Mouse (Mus musculus): ENCODE results near the gene Lhx5. TPM values are rescaled to one million over a fixed set of nuclear protein-coding genes. Genes with fewer than 3 reads are reported as not detected.
A peak's percentile ranks its signal among the peaks of the same experiment; 100 is the strongest.

Gene Lhx5
- total and polyA plus RNA-seq, 2 experiments from 2014 or later: 3.7 to 5.4 TPM

GRCm38 (mm10) chr5:120436885-120437495 is 5.5 kb downstream of the Lhx5 start:
- Histone ChIP-seq H3K27ac (ENCODE audit: low read depth, low read length) (no peak overlapping the region), H3K4me1 (ENCODE audit: insufficient read depth) (no peaks in the 10 kb centered on the region; the same call in 1 of the 2 replicates), H3K9ac (no peak overlapping the region), H3K4me2 (ENCODE audit: low read depth) (no peak overlapping the region), H3K9me3 (ENCODE audit: low read length) (no peaks in the 10 kb centered on the region), H3K36me3 (ENCODE audit: insufficient read depth) (no peaks in the 10 kb centered on the region), H3K4me3 (ENCODE audit: low read depth, low read length) (no peak overlapping the region), H3K27me3 (ENCODE audit: insufficient read depth, low read length) (peaks cover 62% of the 10 kb centered on the region)
- TF ChIP-seq CTCF (IDR thresholded peaks at IDR 0.05; ENCODE audit: low read depth): no peak
- ATAC-seq: no peak
- peak; percentile 39 for DNase-seq
- 1% methylated on average over 18 of the region's 18 CpGs for WGBS

- no peak overlapping the region for H3K4me3 ChIP-seq (ENCODE audit: low read depth, low read length)
- H3K9me3 ChIP-seq (ENCODE audit: low read length): no peaks in the 10 kb centered on the region
- H3K9ac ChIP-seq: no peak overlapping the region
- no peak for TF ChIP-seq CTCF (IDR thresholded peaks at IDR 0.05; ENCODE audit: low read depth)
- no peak overlapping the region for H3K4me2 ChIP-seq (ENCODE audit: low read depth)
- no peak overlapping the region for H3K27ac ChIP-seq (ENCODE audit: low read depth, low read length)
- DNase-seq: no peak
- WGBS: 2% methylated on average over 17 of the region's 17 CpGs
- no peak for ATAC-seq
- H3K4me1 ChIP-seq (ENCODE audit: insufficient read depth): no peaks in the 10 kb centered on the region; the same call in 1 of the 2 replicates
- no peaks in the 10 kb centered on the region for H3K36me3 ChIP-seq (ENCODE audit: insufficient read depth)
- H3K27me3 ChIP-seq (ENCODE audit: insufficient read depth, low read length): peaks cover 59% of the 10 kb centered on the region
Measured at GRCm38 (mm10) chr5:120437539-120437938, 6.0 kb downstream of the Lhx5 start.

- Histone ChIP-seq H3K4me2 (ENCODE audit: low read depth) (no peak overlapping the region; the same call in 1 of the 2 replicates), H3K27ac (ENCODE audit: low read depth, low read length) (0 out of 2 replicates have a peak overlapping the region, but pooled peaks have one; percentile 9), H3K9me3 (ENCODE audit: low read length) (no peaks in the 10 kb centered on the region), H3K27me3 (ENCODE audit: insufficient read depth, low read length) (peaks cover 62% of the 10 kb centered on the region), H3K4me3 (ENCODE audit: low read depth, low read length) (peak overlapping the region; percentile 9; the same call in 1 of the 2 replicates), H3K4me1 (ENCODE audit: insufficient read depth) (no peaks in the 10 kb centered on the region; the same call in 1 of the 2 replicates), H3K36me3 (ENCODE audit: insufficient read depth) (no peaks in the 10 kb centered on the region), H3K9ac (no peak overlapping the region)
- 1% methylated on average over 33 of the region's 33 CpGs for WGBS
- TF ChIP-seq CTCF (IDR thresholded peaks at IDR 0.05; ENCODE audit: low read depth): no peak
- ATAC-seq: no peak
- peak; percentile 7 for DNase-seq
Measured at GRCm38 (mm10) chr5:120437986-120438385, 6.5 kb downstream of the Lhx5 start.

GRCm38 (mm10) chr5:120438469-120438868 is 7.0 kb downstream of the Lhx5 start:
- Histone ChIP-seq H3K4me2 (ENCODE audit: low read depth) (no peak overlapping the region; the same call in 1 of the 2 replicates), H3K9me3 (ENCODE audit: low read length) (no peaks in the 10 kb centered on the region), H3K4me1 (ENCODE audit: insufficient read depth) (no peaks in the 10 kb centered on the region; the same call in 1 of the 2 replicates), H3K27ac (ENCODE audit: low read depth, low read length) (no peak overlapping the region), H3K36me3 (ENCODE audit: insufficient read depth) (no peaks in the 10 kb centered on the region), H3K27me3 (ENCODE audit: insufficient read depth, low read length) (peaks cover 59% of the 10 kb centered on the region), H3K9ac (no peak overlapping the region), H3K4me3 (ENCODE audit: low read depth, low read length) (no peak overlapping the region)
- no peak for TF ChIP-seq CTCF (IDR thresholded peaks at IDR 0.05; ENCODE audit: low read depth)
- 6% methylated on average over 13 of the region's 13 CpGs for WGBS
- DNase-seq (no peak), ATAC-seq (no peak)

- 15% methylated on average over 27 of the region's 27 CpGs for WGBS
- no peak for TF ChIP-seq CTCF (IDR thresholded peaks at IDR 0.05; ENCODE audit: low read depth)
- Histone ChIP-seq H3K27ac (ENCODE audit: low read depth, low read length) (no peak overlapping the region), H3K4me3 (ENCODE audit: low read depth, low read length) (no peak overlapping the region), H3K9me3 (ENCODE audit: low read length) (no peaks in the 10 kb centered on the region), H3K4me2 (ENCODE audit: low read depth) (no peak overlapping the region), H3K4me1 (ENCODE audit: insufficient read depth) (no peaks in the 10 kb centered on the region; the same call in 1 of the 2 replicates), H3K36me3 (ENCODE audit: insufficient read depth) (no peaks in the 10 kb centered on the region), H3K27me3 (ENCODE audit: insufficient read depth, low read length) (peaks cover 53% of the 10 kb centered on the region), H3K9ac (no peak overlapping the region)
- DNase-seq: peak; percentile 22
- ATAC-seq: no peak
Measured at GRCm38 (mm10) chr5:120438991-120439710, 7.7 kb downstream of the Lhx5 start.

- peaks cover 43% of the 10 kb centered on the region for H3K27me3 ChIP-seq (ENCODE audit: insufficient read depth, low read length)
- TF ChIP-seq CTCF (IDR thresholded peaks at IDR 0.05; ENCODE audit: low read depth): no peak
- peak overlapping the region; percentile 37 for H3K4me2 ChIP-seq (ENCODE audit: low read depth)
- no peaks in the 10 kb centered on the region for H3K9me3 ChIP-seq (ENCODE audit: low read length)
- no peaks in the 10 kb centered on the region for H3K36me3 ChIP-seq (ENCODE audit: insufficient read depth)
- 16% methylated on average over 61 of the region's 61 CpGs for WGBS
- ATAC-seq (no peak), DNase-seq (no peak)
- no peak overlapping the region for H3K9ac ChIP-seq
- peak overlapping the region; percentile 16 for H3K4me3 ChIP-seq (ENCODE audit: low read depth, low read length)
- no peaks in the 10 kb centered on the region; the same call in 1 of the 2 replicates for H3K4me1 ChIP-seq (ENCODE audit: insufficient read depth)
- no peak overlapping the region for H3K27ac ChIP-seq (ENCODE audit: low read depth, low read length)
Measured at GRCm38 (mm10) chr5:120439887-120440670, 8.6 kb downstream of the Lhx5 start.
